16 mouse cellular contexts compared by ENCODE assay signal in the genomic region with DNA sequence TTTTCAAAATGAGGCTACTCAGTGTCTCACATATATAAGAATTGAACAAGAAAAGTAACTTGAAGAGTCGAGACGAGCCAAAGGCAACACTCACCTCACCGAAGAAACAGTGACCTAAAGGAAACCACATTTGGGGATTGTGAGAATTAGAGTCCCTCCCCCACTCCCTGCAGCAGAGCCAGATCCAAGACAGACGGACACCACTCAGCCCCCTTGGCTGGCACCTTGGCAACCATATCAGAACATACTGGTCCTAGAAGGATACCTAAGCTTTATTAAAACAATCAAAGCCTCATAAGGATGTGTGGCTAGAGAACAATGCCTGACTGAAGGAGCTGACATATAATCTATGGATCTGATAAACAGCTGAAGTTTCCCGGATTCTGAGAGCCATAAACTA.
A peak's percentile ranks its signal among the peaks of the same experiment; 100 is the strongest.
DNase-seq lines count a peak whose midpoint lies in the region; ATAC-seq and TF ChIP-seq lines count a peak whose summit lies in the region.
"Had no signal": no experiment of that assay in that cellular context is flagged by ENCODE, and none has a peak within 500 bp of the region (broad histone marks: within the 10 kb centered on the region; RNA-seq: fewer than 3 reads in every experiment).

No protein-coding gene starts in this region.

- whole genome bisulfite sequencing in midbrain, embryonic 13.5 days, result 54% methylated on average over 5 of the region's 5 CpGs

- peak overlapping the region; percentile 42; the same call in 1 of the 2 replicates for H3K4me2 ChIP-seq in midbrain, embryonic 13.5 days (replicated peaks)

- no peak overlapping the region for H3K9ac ChIP-seq in midbrain, embryonic 13.5 days (replicated peaks)
- H3K9ac ChIP-seq: kidney, embryonic 15.5 days; limb, embryonic 15.5 days had no signal

- peak overlapping the region; percentile 87 for H3K27ac ChIP-seq in midbrain, embryonic 13.5 days
- no peak overlapping the region for H3K27ac ChIP-seq in left cerebral cortex, adult 2 months
- H3K27ac ChIP-seq: gastrocnemius, adult 2 months; kidney, embryonic 15.5 days; limb, embryonic 15.5 days had no signal

- no peak overlapping the region for H3K4me3 ChIP-seq in midbrain, embryonic 13.5 days (replicated peaks)
- no peak overlapping the region for H3K4me3 ChIP-seq in left cerebral cortex, adult 2 months

- ATAC-seq in midbrain, embryonic 13.5 days, result no peak; the same call in 1 of the 2 replicates

- peak; percentile 10 for DNase-seq in embryo, embryonic 10.5 days (ENCODE audit: low spot score)
- no peak for DNase-seq in embryo, embryonic 9.5 days (ENCODE audit: extremely low spot score)
- DNase-seq in retina, embryonic 14.5 days (ENCODE audit: low spot score), result peak; percentile 11
- no peak for DNase-seq in retina, postnatal 1 day
- no peak for DNase-seq in thymus, postnatal 36 days
- DNase-seq in left cerebral cortex, adult 2 months (ENCODE audit: extremely low spot score in 1 of 2, low spot score in 2 of 2), result no peak
- no peak for DNase-seq in kidney, postnatal 14 days
- DNase-seq: adrenal gland, adult 2 months; cerebellum, adult 9-10 months; gastrocnemius, adult 2 months; heart, postnatal 10 days; lung, adult 2 months; thymus, adult 2 months had no signal

- no peaks in the 10 kb centered on the region for H3K36me3 ChIP-seq in midbrain, embryonic 13.5 days
- H3K36me3 ChIP-seq: kidney, embryonic 15.5 days; limb, embryonic 15.5 days had no signal

- no peak for TF ChIP-seq CTCF in left cerebral cortex, adult 2 months (IDR thresholded peaks at IDR 0.05)

- H3K27me3 ChIP-seq in midbrain, embryonic 13.5 days, result no peaks in the 10 kb centered on the region
- H3K27me3 ChIP-seq: kidney, embryonic 15.5 days had no signal

- H3K9me3 ChIP-seq in midbrain, embryonic 13.5 days, result no peaks in the 10 kb centered on the region
- H3K9me3 ChIP-seq: kidney, embryonic 15.5 days; limb, embryonic 15.5 days had no signal

- peaks cover 25% of the 10 kb centered on the region for H3K4me1 ChIP-seq in midbrain, embryonic 13.5 days (replicated peaks)

- intact Hi-C loops in left cerebral cortex, adult 2 months (cut with DNase I), result no loop called here

Comparison
In these comparisons a context has a peak if more than half of its experiments do, and no peak if none do; other contexts are left out.
1. DNase-seq: peak in embryo, embryonic 10.5 days (single experiment) and retina, embryonic 14.5 days (single experiment); none in embryo, embryonic 9.5 days (single experiment), retina, postnatal 1 day (single experiment), thymus, postnatal 36 days (0 of 2), left cerebral cortex, adult 2 months (0 of 2) and kidney, postnatal 14 days (single experiment).